Mouse (Mus musculus): ENCODE measurements around the gene 4930449I24Rik. TPM values are rescaled to one million over a fixed set of nuclear protein-coding genes. Genes with fewer than 3 reads are reported as not detected.
"Not testable (repeated sequence)": the region's sequence is repeated elsewhere in the genome, so short reads cannot be mapped to it uniquely, and the experiment has no call there.

Gene 4930449I24Rik
- polyA plus RNA-seq, 1 experiment from 2014 or later = not detected

- H3K9me3 ChIP-seq (replicated peaks); ATAC-seq; H3K36me3 ChIP-seq; H3K27me3 ChIP-seq (replicated peaks); H3K4me3 ChIP-seq; H3K9ac ChIP-seq; H3K4me1 ChIP-seq; H3K27ac ChIP-seq; H3K4me2 ChIP-seq: not testable (repeated sequence)
- WGBS (ENCODE audit: insufficient replicate concordance) = 81% methylated on average over 3 of the region's 3 CpGs
Measured at GRCm38 (mm10) chr5:146525501-146525900, 23.3 kb downstream of the 4930449I24Rik start, which contains the start of gene Gm3404. TSS of gene Gm3404 (plus strand) at chr5:146525801.

- H3K9ac ChIP-seq; ATAC-seq; H3K4me2 ChIP-seq; H3K9me3 ChIP-seq (replicated peaks); H3K4me1 ChIP-seq; H3K27ac ChIP-seq; H3K27me3 ChIP-seq (replicated peaks); H3K36me3 ChIP-seq; H3K4me3 ChIP-seq: not testable (repeated sequence)
- WGBS (ENCODE audit: insufficient replicate concordance) = 66% methylated on average over 3 of the region's 3 CpGs
Measured at GRCm38 (mm10) chr5:146537347-146537746, 35.1 kb downstream of the 4930449I24Rik start, which contains the start of gene Gm3409. TSS of gene Gm3409 (plus strand) at chr5:146537647.

Other genes with a start within 250 kb of the 4930449I24Rik start
- gene Wasf3, start 117.4 kb upstream of the 4930449I24Rik start, polyA plus RNA-seq (2016; fragmentation: Nextera tagmentation; extraction: Ambion mirVana) = 0.13 and 0.19 TPM in 2 replicates
- not detected in 2 replicates for gene Gm6408, start 20.4 kb upstream of the 4930449I24Rik start, polyA plus RNA-seq (2016; fragmentation: Nextera tagmentation; extraction: Ambion mirVana)
- not detected in 2 replicates for gene Gm6370, start 11.0 kb upstream of the 4930449I24Rik start, polyA plus RNA-seq (2016; fragmentation: Nextera tagmentation; extraction: Ambion mirVana)
- gene Gm3402, start 11.7 kb downstream of the 4930449I24Rik start, polyA plus RNA-seq (2016; fragmentation: Nextera tagmentation; extraction: Ambion mirVana) = not detected in 2 replicates
- not detected in 2 replicates for gene Gm3404, start 23.4 kb downstream of the 4930449I24Rik start, polyA plus RNA-seq (2016; fragmentation: Nextera tagmentation; extraction: Ambion mirVana)
- not detected in 2 replicates for gene Gm3409, start 35.2 kb downstream of the 4930449I24Rik start, polyA plus RNA-seq (2016; fragmentation: Nextera tagmentation; extraction: Ambion mirVana)
- gene Gm3415, start 53.7 kb downstream of the 4930449I24Rik start, polyA plus RNA-seq (2016; fragmentation: Nextera tagmentation; extraction: Ambion mirVana) = not detected in 2 replicates
- 0.08 TPM in 1 of 2 replicates, not detected in the other for gene Gpr12, start 82.8 kb downstream of the 4930449I24Rik start, polyA plus RNA-seq (2016; fragmentation: Nextera tagmentation; extraction: Ambion mirVana)